Mouse (Mus musculus) midbrain, embryonic 15.5 days (tissue): ENCODE data around the gene Csrp1. TPM values are rescaled to one million over a fixed set of nuclear protein-coding genes. Genes with fewer than 3 reads are reported as not detected.

Source experiments
- polyA plus RNA-seq: library from polyadenylated mRNA; unstranded; fragments of >200 nt; fragmentation: Nextera tagmentation; extraction: Ambion mirVana; gene quantifications from 2 replicates; pipeline ENCODE4 v1.2.1, GENCODE M21; 2015

Csrp1 gene
- polyA plus RNA-seq, 1 experiment from 2014 or later: 13.9 TPM

Other genes starting within 250 kb of the Csrp1 start
- 52.6 and 59.4 TPM in 2 replicates for gene Nav1, start 112.8 kb upstream of the Csrp1 start, polyA plus RNA-seq
- gene Phlda3, start 46.1 kb downstream of the Csrp1 start, polyA plus RNA-seq: 27.6 and 31.4 TPM in 2 replicates
- 0.56 and 1.9 TPM in 2 replicates for gene Tnni1, start 59.4 kb downstream of the Csrp1 start, polyA plus RNA-seq
- gene Lad1, start 98.5 kb downstream of the Csrp1 start, polyA plus RNA-seq: 0.69 and 1.4 TPM in 2 replicates
- 0.71 and 13.1 TPM in 2 replicates for gene Tnnt2, start 116.3 kb downstream of the Csrp1 start, polyA plus RNA-seq
- gene Pkp1, start 199.1 kb downstream of the Csrp1 start, polyA plus RNA-seq: 0.05 and 0.25 TPM in 2 replicates